Comparison of ENCODE assay signal across 25 mouse cellular contexts in the genomic region with DNA sequence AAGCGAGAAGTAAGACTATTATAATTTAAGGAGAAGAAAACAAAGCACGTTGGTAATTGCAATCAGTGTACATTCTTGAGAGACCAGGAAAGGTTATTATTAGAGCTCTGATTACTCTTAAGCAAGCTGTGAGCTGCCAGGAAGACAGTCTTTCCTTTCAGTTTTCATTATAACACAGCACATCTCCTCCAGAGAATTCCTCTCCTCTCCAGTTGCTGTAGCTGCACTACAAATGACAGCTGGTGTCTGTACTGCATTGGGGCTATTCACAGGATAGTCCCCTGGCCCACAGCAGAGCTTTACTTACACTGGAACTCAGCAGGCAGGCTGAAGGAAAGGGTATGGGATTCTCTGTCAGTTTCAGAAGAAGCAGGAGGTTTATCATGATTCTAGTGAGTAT. TPM values are rescaled to one million over a fixed set of nuclear protein-coding genes. Genes with fewer than 3 reads are reported as not detected.
DNase-seq lines count a peak whose midpoint lies in the region; ATAC-seq and TF ChIP-seq lines count a peak whose summit lies in the region.
"Had no signal": no experiment of that assay in that cellular context is flagged by ENCODE, and none has a peak within 500 bp of the region (broad histone marks: within the 10 kb centered on the region; RNA-seq: fewer than 3 reads in every experiment).

No protein-coding gene starts in this region.

- no peak overlapping the region for H3K9ac ChIP-seq in forebrain, postnatal 0 days
- no peak overlapping the region for H3K9ac ChIP-seq in forebrain, embryonic 13.5 days
- no peak overlapping the region for H3K9ac ChIP-seq in kidney, postnatal 0 days (ENCODE audit: low read depth, low read length)
- no peak overlapping the region for H3K9ac ChIP-seq in kidney, embryonic 15.5 days
- no peak overlapping the region for H3K9ac ChIP-seq in midbrain, postnatal 0 days (replicated peaks; ENCODE audit: low read length, poor library complexity, severe bottlenecking)
- H3K9ac ChIP-seq in midbrain, embryonic 13.5 days (replicated peaks), result no peak overlapping the region
- H3K9ac ChIP-seq: embryonic facial prominence, embryonic 12.5 days; heart, embryonic 13.5 days; hindbrain, embryonic 12.5 days; hindbrain, embryonic 15.5 days had no signal

- H3K4me3 ChIP-seq in forebrain, postnatal 0 days (ENCODE audit: low read depth, low read length), result no peak overlapping the region
- no peak overlapping the region for H3K4me3 ChIP-seq in forebrain, embryonic 13.5 days
- no peak overlapping the region for H3K4me3 ChIP-seq in kidney, postnatal 0 days (replicated peaks; ENCODE audit: low read depth, low read length)
- no peak overlapping the region for H3K4me3 ChIP-seq in kidney, embryonic 15.5 days (replicated peaks)
- H3K4me3 ChIP-seq in midbrain, postnatal 0 days (ENCODE audit: low read depth, low read length), result no peak overlapping the region
- H3K4me3 ChIP-seq in midbrain, embryonic 13.5 days (replicated peaks), result no peak overlapping the region
- H3K4me3 ChIP-seq in myocyte, result no peak overlapping the region
- H3K4me3 ChIP-seq: embryonic facial prominence, embryonic 12.5 days; heart, embryonic 13.5 days; hindbrain, embryonic 12.5 days; hindbrain, embryonic 15.5 days had no signal

- peak overlapping the region; percentile 45 for H3K27ac ChIP-seq in forebrain, postnatal 0 days (ENCODE audit: low read depth, low read length)
- H3K27ac ChIP-seq in forebrain, embryonic 13.5 days, result no peak overlapping the region
- no peak overlapping the region for H3K27ac ChIP-seq in kidney, postnatal 0 days
- H3K27ac ChIP-seq in kidney, embryonic 15.5 days, result no peak overlapping the region
- no peak overlapping the region for H3K27ac ChIP-seq in midbrain, postnatal 0 days (ENCODE audit: low read depth, low read length)
- no peak overlapping the region for H3K27ac ChIP-seq in midbrain, embryonic 13.5 days
- H3K27ac ChIP-seq: embryonic facial prominence, embryonic 12.5 days; heart, embryonic 13.5 days; hindbrain, embryonic 12.5 days; hindbrain, embryonic 15.5 days had no signal

- no peaks in the 10 kb centered on the region for H3K27me3 ChIP-seq in forebrain, postnatal 0 days (ENCODE audit: insufficient read depth, low read length)
- no peaks in the 10 kb centered on the region for H3K27me3 ChIP-seq in forebrain, embryonic 13.5 days
- no peaks in the 10 kb centered on the region for H3K27me3 ChIP-seq in kidney, postnatal 0 days (ENCODE audit: insufficient read depth, low read length)
- H3K27me3 ChIP-seq in kidney, embryonic 15.5 days, result no peaks in the 10 kb centered on the region
- H3K27me3 ChIP-seq in midbrain, postnatal 0 days (ENCODE audit: insufficient read depth, low read length), result no peaks in the 10 kb centered on the region
- H3K27me3 ChIP-seq in midbrain, embryonic 13.5 days, result no peaks in the 10 kb centered on the region
- H3K27me3 ChIP-seq in myocyte (ENCODE audit: control insufficient read depth, insufficient read depth, insufficient read length), result no peaks in the 10 kb centered on the region
- H3K27me3 ChIP-seq: embryonic facial prominence, embryonic 12.5 days; heart, embryonic 13.5 days; hindbrain, embryonic 12.5 days; hindbrain, embryonic 15.5 days had no signal

- WGBS in forebrain, postnatal 0 days, result 62% methylated on average over 2 of the region's 2 CpGs
- WGBS in forebrain, embryonic 13.5 days, result 71% methylated on average over 2 of the region's 2 CpGs
- 47% methylated on average over 2 of the region's 2 CpGs for WGBS in kidney, postnatal 0 days
- WGBS in kidney, embryonic 15.5 days, result 64% methylated on average over 2 of the region's 2 CpGs
- 83% methylated on average over 2 of the region's 2 CpGs for WGBS in midbrain, postnatal 0 days
- 87% methylated on average over 2 of the region's 2 CpGs for WGBS in midbrain, embryonic 13.5 days

- no peaks in the 10 kb centered on the region for H3K36me3 ChIP-seq in forebrain, postnatal 0 days (ENCODE audit: insufficient read depth)
- H3K36me3 ChIP-seq in forebrain, embryonic 13.5 days (ENCODE audit: poor library complexity, severe bottlenecking), result no peaks in the 10 kb centered on the region
- no peaks in the 10 kb centered on the region for H3K36me3 ChIP-seq in kidney, postnatal 0 days (ENCODE audit: insufficient read depth, low read length)
- H3K36me3 ChIP-seq in kidney, embryonic 15.5 days, result no peaks in the 10 kb centered on the region
- H3K36me3 ChIP-seq in midbrain, postnatal 0 days (ENCODE audit: insufficient read depth, low read length), result no peaks in the 10 kb centered on the region
- no peaks in the 10 kb centered on the region for H3K36me3 ChIP-seq in midbrain, embryonic 13.5 days
- no peaks in the 10 kb centered on the region for H3K36me3 ChIP-seq in myocyte (ENCODE audit: control insufficient read depth, insufficient read depth)
- H3K36me3 ChIP-seq: embryonic facial prominence, embryonic 12.5 days; heart, embryonic 13.5 days; hindbrain, embryonic 12.5 days; hindbrain, embryonic 15.5 days had no signal

- ATAC-seq in forebrain, postnatal 0 days, result no peak
- no peak for ATAC-seq in forebrain, embryonic 13.5 days
- no peak for ATAC-seq in kidney, postnatal 0 days (replicated peaks; ENCODE audit: low FRiP score, low read depth)
- no peak for ATAC-seq in kidney, embryonic 15.5 days (replicated peaks; ENCODE audit: low FRiP score)
- ATAC-seq in midbrain, postnatal 0 days (ENCODE audit: low FRiP score), result no peak
- no peak for ATAC-seq in midbrain, embryonic 13.5 days
- ATAC-seq: activated CD4-positive, CD25-positive, alpha-beta regulatory T cell, adult 4 months; CD4-positive, CD25-positive, alpha-beta regulatory T cell, adult 4 months; forebrain, embryonic 16.5 days; inflammation-experienced regulatory T-cells, adult 6 months; intestine, embryonic 16.5 days had no signal

- no peak overlapping the region for H3K4me2 ChIP-seq in forebrain, postnatal 0 days (ENCODE audit: low read depth)
- H3K4me2 ChIP-seq in forebrain, embryonic 13.5 days, result no peak overlapping the region
- no peak overlapping the region for H3K4me2 ChIP-seq in kidney, postnatal 0 days (ENCODE audit: low read length)
- H3K4me2 ChIP-seq in kidney, embryonic 15.5 days, result no peak overlapping the region
- H3K4me2 ChIP-seq in midbrain, postnatal 0 days (ENCODE audit: low read depth, low read length, poor library complexity, severe bottlenecking), result no peak overlapping the region
- no peak overlapping the region for H3K4me2 ChIP-seq in midbrain, embryonic 13.5 days (replicated peaks)
- H3K4me2 ChIP-seq in myocyte (ENCODE audit: low read depth), result peak overlapping the region; percentile 10
- H3K4me2 ChIP-seq: embryonic facial prominence, embryonic 12.5 days; heart, embryonic 13.5 days; hindbrain, embryonic 12.5 days; hindbrain, embryonic 15.5 days had no signal

- H3K79me2 ChIP-seq in myocyte (ENCODE audit: control insufficient read depth, insufficient read depth), result no peaks in the 10 kb centered on the region

- no peaks in the 10 kb centered on the region for H3K9me3 ChIP-seq in forebrain, postnatal 0 days (ENCODE audit: low read length)
- no peaks in the 10 kb centered on the region for H3K9me3 ChIP-seq in forebrain, embryonic 13.5 days (replicated peaks)
- H3K9me3 ChIP-seq in kidney, postnatal 0 days (replicated peaks; ENCODE audit: low read length), result no peaks in the 10 kb centered on the region
- H3K9me3 ChIP-seq in kidney, embryonic 15.5 days (replicated peaks), result no peaks in the 10 kb centered on the region
- no peaks in the 10 kb centered on the region for H3K9me3 ChIP-seq in midbrain, postnatal 0 days (ENCODE audit: low read length)
- no peaks in the 10 kb centered on the region for H3K9me3 ChIP-seq in midbrain, embryonic 13.5 days
- H3K9me3 ChIP-seq: embryonic facial prominence, embryonic 12.5 days; heart, embryonic 13.5 days; hindbrain, embryonic 12.5 days; hindbrain, embryonic 15.5 days had no signal

- H3ac ChIP-seq in myocyte (ENCODE audit: control insufficient read depth, insufficient read length), result no peak overlapping the region

- no peak for DNase-seq in forebrain, postnatal 0 days
- DNase-seq in kidney, postnatal 0 days (ENCODE audit: low spot score), result peak; percentile 16
- peak; percentile 8 for DNase-seq in midbrain, postnatal 0 days (ENCODE audit: low spot score)
- DNase-seq in adrenal gland, postnatal 25 days, result no peak
- DNase-seq: adrenal gland, adult 8-10 months; adrenal gland, postnatal 36 days; cerebellum, adult 18-20 months; cerebellum, adult 9-10 months; cerebellum, postnatal 14 days; gastrocnemius, postnatal 25 days; heart, adult 18-20 months; heart, postnatal 14 days had no signal

- TF ChIP-seq POLR2A in myocyte (IDR thresholded peaks at IDR 0.05; ENCODE audit: insufficient read length, low read depth), result no peak

- no peak for TF ChIP-seq CTCF in forebrain, postnatal 0 days (IDR thresholded peaks at IDR 0.05; ENCODE audit: low read depth)
- TF ChIP-seq CTCF in kidney, postnatal 0 days (IDR thresholded peaks at IDR 0.05; ENCODE audit: low read depth), result no peak
- TF ChIP-seq CTCF in midbrain, postnatal 0 days (IDR thresholded peaks at IDR 0.05), result no peak

- no peaks in the 10 kb centered on the region; the same call in 1 of the 2 replicates for H3K4me1 ChIP-seq in forebrain, postnatal 0 days (ENCODE audit: insufficient read depth)
- H3K4me1 ChIP-seq in forebrain, embryonic 13.5 days, result no peaks in the 10 kb centered on the region
- no peaks in the 10 kb centered on the region for H3K4me1 ChIP-seq in kidney, postnatal 0 days (replicated peaks; ENCODE audit: insufficient read depth, low read length)
- H3K4me1 ChIP-seq in kidney, embryonic 15.5 days, result peaks cover 7% of the 10 kb centered on the region; the same call in 1 of the 2 replicates
- H3K4me1 ChIP-seq in midbrain, postnatal 0 days (ENCODE audit: insufficient read depth, low read length), result no peaks in the 10 kb centered on the region
- no peaks in the 10 kb centered on the region for H3K4me1 ChIP-seq in midbrain, embryonic 13.5 days (replicated peaks)
- H3K4me1 ChIP-seq: embryonic facial prominence, embryonic 12.5 days; hindbrain, embryonic 12.5 days; hindbrain, embryonic 15.5 days had no signal

RNA-seq across cellular contexts. Expression of gene Rbks, which starts 24.0 kb away (rescaled TPM):
- total RNA-seq in forebrain, postnatal 0 days (2014; rRNA removed), result 0.90 and 2.2 TPM in 2 replicates
- 2.3 and 3.4 TPM in 2 replicates for polyA plus RNA-seq in forebrain, postnatal 0 days (2015; fragmentation: Nextera tagmentation; extraction: Ambion mirVana)
- polyA plus RNA-seq in forebrain, embryonic 13.5 days (2015; fragmentation: Nextera tagmentation; extraction: Ambion mirVana), result 2.1 and 2.5 TPM in 2 replicates
- 11.7 and 12.5 TPM in 2 replicates for polyA plus RNA-seq in kidney, postnatal 0 days (2015; fragmentation: Nextera tagmentation; extraction: Ambion mirVana)
- polyA plus RNA-seq in kidney, embryonic 15.5 days (2015; fragmentation: Nextera tagmentation; extraction: Ambion mirVana), result 4.5 and 5.5 TPM in 2 replicates
- 1.6 and 2.2 TPM in 2 replicates for total RNA-seq in midbrain, postnatal 0 days (2014; rRNA removed)
- polyA plus RNA-seq in midbrain, postnatal 0 days (2015; fragmentation: Nextera tagmentation; extraction: Ambion mirVana), result 2.9 and 3.0 TPM in 2 replicates
- 1.7 and 2.2 TPM in 2 replicates for polyA plus RNA-seq in midbrain, embryonic 13.5 days (2015; fragmentation: Nextera tagmentation; extraction: Ambion mirVana)
- polyA plus RNA-seq in myocyte (2012; fragmentation: generic; extraction: Trizol), result 2.0 TPM
- total RNA-seq in adrenal gland, postnatal 25 days (2021), result 13.8 and 17.7 TPM in 2 replicates

RNA-seq across cellular contexts. Expression of gene Babam2, which starts 24.1 kb away (rescaled TPM):
- 42.6 and 42.7 TPM in 2 replicates for total RNA-seq in forebrain, postnatal 0 days (2014; rRNA removed)
- 58.4 and 61.5 TPM in 2 replicates for polyA plus RNA-seq in forebrain, postnatal 0 days (2015; fragmentation: Nextera tagmentation; extraction: Ambion mirVana)
- 53.5 and 54.6 TPM in 2 replicates for polyA plus RNA-seq in forebrain, embryonic 13.5 days (2015; fragmentation: Nextera tagmentation; extraction: Ambion mirVana)
- 82.7 and 90.2 TPM in 2 replicates for polyA plus RNA-seq in kidney, postnatal 0 days (2015; fragmentation: Nextera tagmentation; extraction: Ambion mirVana)
- polyA plus RNA-seq in kidney, embryonic 15.5 days (2015; fragmentation: Nextera tagmentation; extraction: Ambion mirVana), result 76.7 and 83.2 TPM in 2 replicates
- 30.9 and 35.9 TPM in 2 replicates for total RNA-seq in midbrain, postnatal 0 days (2014; rRNA removed)
- polyA plus RNA-seq in midbrain, postnatal 0 days (2015; fragmentation: Nextera tagmentation; extraction: Ambion mirVana), result 58.9 and 66.1 TPM in 2 replicates
- polyA plus RNA-seq in midbrain, embryonic 13.5 days (2015; fragmentation: Nextera tagmentation; extraction: Ambion mirVana), result 63.4 and 64.7 TPM in 2 replicates
- 77.2 TPM for polyA plus RNA-seq in myocyte (2012; fragmentation: generic; extraction: Trizol)
- total RNA-seq in adrenal gland, postnatal 25 days (2021), result 138 and 152 TPM in 2 replicates

Comparison
In these comparisons a context has a peak if more than half of its experiments do, and no peak if none do; other contexts are left out.
1. DNase-seq: peak in kidney, postnatal 0 days (single experiment) and midbrain, postnatal 0 days (single experiment); none in forebrain, postnatal 0 days (single experiment) and adrenal gland, postnatal 25 days (single experiment).